21 mouse cellular contexts compared by ENCODE assay signal in genomic region chr11:109991270-109991669, GRCm38 (mm10). TPM values are rescaled to one million over a fixed set of nuclear protein-coding genes. Genes with fewer than 3 reads are reported as not detected.
A peak's percentile ranks its signal among the peaks of the same experiment; 100 is the strongest.
DNase-seq lines count a peak whose midpoint lies in the region; TF ChIP-seq lines count a peak whose summit lies in the region.
"Had no signal": no experiment of that assay in that cellular context is flagged by ENCODE, and none has a peak within 500 bp of the region (broad histone marks: within the 10 kb centered on the region; RNA-seq: fewer than 3 reads in every experiment).

No protein-coding gene starts in this region.

- peak overlapping the region; percentile 28; the same call in 1 of the 2 replicates for H3K27ac ChIP-seq in layer of hippocampus, adult 2 months
- H3K27ac ChIP-seq in CH12.LX (ENCODE audit: insufficient read depth, low read depth), result no peak overlapping the region
- H3K27ac ChIP-seq: embryonic facial prominence, embryonic 13.5 days; forebrain, embryonic 10.5 days; heart, adult 2 months; hindbrain, embryonic 10.5 days; limb, embryonic 15.5 days; lung, embryonic 15.5 days; stomach, postnatal 0 days had no signal

- no peak for DNase-seq in layer of hippocampus, adult 2 months (ENCODE audit: low spot score in 2 of 2)
- no peak for DNase-seq in layer of hippocampus, adult 8-10 months (ENCODE audit: low spot score in 2 of 2)
- DNase-seq in CH12.LX (ENCODE audit: extremely low read depth), result no peak
- peak; percentile 3 for DNase-seq in c-Kit-negative CD71-positive TER-119-positive erythroid progenitor cells, embryonic 14.5 days (ENCODE audit: low read depth, low spot score)
- peak; percentile 11 for DNase-seq in telencephalon, adult 2 months (ENCODE audit: low read depth, low spot score)
- DNase-seq in right cerebral cortex, adult 18-20 months, result no peak
- no peak for DNase-seq in left cerebral cortex, adult 11 months (ENCODE audit: low spot score)
- DNase-seq: cerebellum, adult 8-10 months; heart, adult 2 months; kidney, adult 2 months; kidney, postnatal 36 days; midbrain, embryonic 14.5 days; thymus, postnatal 4 days had no signal

- no peak for TF ChIP-seq POLR2A in CH12.LX (IDR thresholded peaks at IDR 0.05; ENCODE audit: low read depth, low read length)

- no peak overlapping the region for H3K4me2 ChIP-seq in CH12.LX (ENCODE audit: insufficient read depth, low read depth, poor library complexity, severe bottlenecking)
- H3K4me2 ChIP-seq: embryonic facial prominence, embryonic 13.5 days; limb, embryonic 15.5 days; lung, embryonic 15.5 days had no signal

- peaks cover 0 to 2% of the 10 kb centered on the region in 2 experiments for H3K36me3 ChIP-seq in CH12.LX (replicated peaks in 1 of 2; ENCODE audit: control insufficient read depth in 1 of 2, insufficient read depth in 1 of 2, low read length in 1 of 2)
- H3K36me3 ChIP-seq: embryonic facial prominence, embryonic 13.5 days; forebrain, embryonic 10.5 days; hindbrain, embryonic 10.5 days; limb, embryonic 15.5 days; lung, embryonic 15.5 days had no signal

- dilution Hi-C loops in CH12.LX (cut with MboI; ENCODE audit: extremely low pct_ligation_motif_present, extremely low pct_unique_long_range_greater_than_20kb, low sequenced_read_pairs), result no loop called here

- in situ Hi-C loops in CH12.LX (cut with MboI; ENCODE audit: low pct_ligation_motif_present, low pct_unique_long_range_greater_than_20kb, low sequenced_read_pairs), result no loop called here

- no peak for TF ChIP-seq RAD21 in CH12.LX (IDR thresholded peaks at IDR 0.05; ENCODE audit: low read depth, low read length)

- no peak overlapping the region for H3K9ac ChIP-seq in CH12.LX (ENCODE audit: insufficient read depth, low read depth)
- H3K9ac ChIP-seq: embryonic facial prominence, embryonic 13.5 days; limb, embryonic 15.5 days; lung, embryonic 15.5 days had no signal

- no peak overlapping the region for H3K4me3 ChIP-seq in layer of hippocampus, adult 2 months
- H3K4me3 ChIP-seq in CH12.LX (replicated peaks in 1 of 3; ENCODE audit: low read depth in 2 of 3, low read length in 2 of 3, poor library complexity in 1 of 3), result no peak overlapping the region
- H3K4me3 ChIP-seq: embryonic facial prominence, embryonic 13.5 days; forebrain, embryonic 10.5 days; heart, adult 2 months; hindbrain, embryonic 10.5 days; limb, embryonic 15.5 days; lung, embryonic 15.5 days had no signal

- no peaks in the 10 kb centered on the region for H3K9me3 ChIP-seq in CH12.LX (replicated peaks; ENCODE audit: low read length)
- H3K9me3 ChIP-seq: embryonic facial prominence, embryonic 13.5 days; forebrain, embryonic 10.5 days; hindbrain, embryonic 10.5 days; limb, embryonic 15.5 days; lung, embryonic 15.5 days had no signal

- TF ChIP-seq EP300 in CH12.LX (IDR thresholded peaks at IDR 0.05; ENCODE audit: low read length), result no peak

- no peak for TF ChIP-seq CTCF in layer of hippocampus, adult 2 months (conservative IDR thresholded peaks at IDR 0.05)
- TF ChIP-seq CTCF in CH12.LX (conservative IDR thresholded peaks at IDR 0.05 in 1 of 2, IDR thresholded peaks at IDR 0.05 in 1 of 2; ENCODE audit: low read depth in 2 of 2, low read length in 2 of 2), result no peak

- no peaks in the 10 kb centered on the region for H3K27me3 ChIP-seq in CH12.LX (replicated peaks)
- H3K27me3 ChIP-seq: embryonic facial prominence, embryonic 13.5 days; limb, embryonic 15.5 days; lung, embryonic 15.5 days; Patski had no signal

- H3K4me1 ChIP-seq in CH12.LX (ENCODE audit: control insufficient read depth in 1 of 2, insufficient read depth in 2 of 2), result peaks cover 10 to 46% of the 10 kb centered on the region in 2 experiments

- H3K79me2 ChIP-seq in CH12.LX (replicated peaks; ENCODE audit: control insufficient read depth, extremely low read depth, insufficient read depth, poor library complexity, severe bottlenecking), result no peaks in the 10 kb centered on the region

TF ChIP-seq in CH12.LX, 34 proteins besides CTCF, POLR2A, EP300 and RAD21:
- TF ChIP-seq PAX5 (IDR thresholded peaks at IDR 0.05; ENCODE audit: low read length), result no peak
- TF ChIP-seq MAFK (IDR thresholded peaks at IDR 0.05; ENCODE audit: insufficient replicate concordance, low read length), result peak; percentile 61; the same call in 1 of the 2 replicates

RNA-seq across cellular contexts. Expression of gene Abca8b, which starts 4.4 kb away (rescaled TPM):
- total RNA-seq in layer of hippocampus, adult 2 months (2021), result 10 to 100 TPM; 11.2 to 11.9 TPM
- total RNA-seq in layer of hippocampus, adult 8-10 months (2022), result 10 to 100 TPM; 12.4 to 13.9 (median 12.6) TPM
- 0.67 and 1.4 TPM in 2 replicates for total RNA-seq in CH12.LX (2012; rRNA removed)
- total RNA-seq in CH12.LX (2014; rRNA removed), result 1.4 TPM in 2 replicates
- 2.1 and 2.3 TPM in 2 replicates for polyA plus RNA-seq in CH12.LX (2012; ENCODE audit: insufficient read length, low read depth)
- polyA plus RNA-seq: activated CD4-positive, CD25-positive, alpha-beta regulatory T cell, adult 4 months had no signal

Comparison
In these comparisons a context has a peak if more than half of its experiments do, and no peak if none do; other contexts are left out.
1. DNase-seq: peak in c-Kit-negative CD71-positive TER-119-positive erythroid progenitor cells, embryonic 14.5 days (single experiment) and telencephalon, adult 2 months (single experiment); none in layer of hippocampus, adult 2 months (0 of 2), layer of hippocampus, adult 8-10 months (0 of 2), CH12.LX (single experiment), right cerebral cortex, adult 18-20 months (single experiment) and left cerebral cortex, adult 11 months (single experiment).
2. RNA of gene Abca8b, which starts 4.4 kb away (total RNA-seq): 12.4 to 13.9 TPM in layer of hippocampus, adult 8-10 months and 11.2 to 11.9 TPM in layer of hippocampus, adult 2 months; 0.67 to 1.4 TPM in CH12.LX; every median in the first group is over 4 times any median in the second.